Mouse (Mus musculus): ENCODE data around the gene Ezr. TPM values are rescaled to one million over a fixed set of nuclear protein-coding genes. Genes with fewer than 3 reads are reported as not detected.
"Not testable (repeated sequence)": the region's sequence is repeated elsewhere in the genome, so short reads cannot be mapped to it uniquely, and the experiment has no call there.

Ezr gene
- polyA plus RNA-seq, 1 experiment from 2014 or later = 43.6 TPM

DNA sequence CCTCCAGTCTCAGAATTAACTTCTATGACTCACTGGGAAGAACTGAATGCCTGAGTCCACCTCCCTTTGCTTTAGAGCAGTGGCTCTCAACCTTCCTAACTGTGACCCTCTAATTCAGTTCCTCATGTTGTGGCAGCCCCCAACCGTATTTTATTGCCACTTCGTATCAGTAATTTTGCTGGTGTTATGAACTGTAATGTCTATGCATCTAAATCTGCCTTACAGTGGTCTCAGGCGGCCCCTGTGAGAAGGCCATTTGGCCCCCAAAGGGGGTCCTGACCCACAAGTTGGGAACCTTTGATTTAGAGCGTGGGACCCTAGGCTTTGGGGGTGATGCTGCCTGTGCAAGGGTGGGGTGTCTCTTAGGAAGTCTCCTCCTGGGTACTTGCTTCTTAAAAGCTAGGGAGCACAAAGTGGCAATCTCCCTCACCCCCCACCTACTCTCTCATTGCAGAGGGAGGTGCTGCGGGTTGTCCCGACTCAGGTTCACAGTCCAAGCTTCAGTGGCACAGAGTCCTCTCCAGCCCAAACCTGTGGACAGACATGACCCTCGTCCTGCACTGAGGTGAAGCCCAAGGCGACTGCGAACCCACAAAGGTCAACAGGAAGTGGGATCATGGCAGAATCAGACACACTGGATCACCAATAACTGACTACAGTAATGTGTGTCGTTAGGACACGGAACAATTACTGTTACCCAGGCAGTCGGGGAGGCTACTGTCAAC, 45.1 kb downstream of the Ezr start:
- no peak overlapping the region for H3K27ac ChIP-seq
- no peak overlapping the region for H3K4me3 ChIP-seq (ENCODE audit: inconsistent target)
- H3K79me2 ChIP-seq (ENCODE audit: inconsistent target) = no peaks in the 10 kb centered on the region
- WGBS (ENCODE audit: missing documents) = 93% methylated on average over 12 of the region's 12 CpGs
- peaks cover 13% of the 10 kb centered on the region; the same call in 1 of the 2 replicates for H3K36me3 ChIP-seq (ENCODE audit: inconsistent target)

DNA sequence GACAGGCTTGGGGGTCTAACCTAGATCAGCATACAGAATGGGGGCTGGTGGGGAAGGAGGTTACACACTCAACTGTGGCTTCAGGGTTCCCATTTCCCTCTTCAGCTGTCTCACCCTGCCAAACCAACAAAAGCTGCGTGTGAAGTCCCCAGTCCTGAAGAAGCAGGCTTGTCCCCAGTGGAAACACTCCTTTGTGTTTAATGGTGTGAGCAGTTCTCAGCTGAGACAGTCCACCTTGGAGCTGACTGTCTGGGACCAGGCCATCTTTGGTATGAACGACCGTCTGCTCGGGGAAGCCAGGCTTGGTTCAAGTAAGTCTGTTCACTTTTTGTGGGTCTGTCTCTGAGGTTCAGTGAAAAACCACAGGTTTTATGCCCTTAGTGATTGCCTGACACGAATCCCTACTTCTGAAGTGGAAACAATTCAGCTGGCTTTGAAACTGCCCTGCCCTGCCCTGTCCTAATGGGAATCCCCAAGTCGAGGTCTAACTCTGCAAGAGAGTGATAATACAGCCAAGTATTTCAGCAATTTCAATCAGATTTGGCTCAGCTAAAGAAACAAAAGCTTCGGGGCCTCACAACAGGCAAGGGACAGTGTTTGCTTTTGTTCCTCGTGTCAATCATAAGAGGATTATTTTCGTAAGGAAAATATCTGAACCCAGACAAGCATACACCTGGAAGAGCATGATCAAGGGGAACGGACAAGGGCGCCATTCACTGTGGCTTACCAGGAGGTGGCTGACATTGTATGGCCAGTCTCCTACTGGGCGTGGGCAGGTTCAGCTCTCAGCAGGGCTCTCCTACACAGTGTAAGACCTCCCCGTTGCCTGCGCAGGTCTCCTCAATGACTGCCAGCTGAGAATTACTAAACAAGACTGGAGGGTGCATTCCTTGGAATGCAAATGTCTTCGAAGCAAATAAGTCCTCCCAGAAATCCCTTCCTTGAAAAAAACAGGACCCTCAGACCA, 46.0 kb downstream of the Ezr start:
- WGBS (ENCODE audit: missing documents) = 73% methylated on average over 15 of the region's 15 CpGs
- Histone ChIP-seq H3K36me3 (ENCODE audit: inconsistent target) (peaks cover 13% of the 10 kb centered on the region; the same call in 1 of the 2 replicates), H3K27ac (no peak overlapping the region)

DNA sequence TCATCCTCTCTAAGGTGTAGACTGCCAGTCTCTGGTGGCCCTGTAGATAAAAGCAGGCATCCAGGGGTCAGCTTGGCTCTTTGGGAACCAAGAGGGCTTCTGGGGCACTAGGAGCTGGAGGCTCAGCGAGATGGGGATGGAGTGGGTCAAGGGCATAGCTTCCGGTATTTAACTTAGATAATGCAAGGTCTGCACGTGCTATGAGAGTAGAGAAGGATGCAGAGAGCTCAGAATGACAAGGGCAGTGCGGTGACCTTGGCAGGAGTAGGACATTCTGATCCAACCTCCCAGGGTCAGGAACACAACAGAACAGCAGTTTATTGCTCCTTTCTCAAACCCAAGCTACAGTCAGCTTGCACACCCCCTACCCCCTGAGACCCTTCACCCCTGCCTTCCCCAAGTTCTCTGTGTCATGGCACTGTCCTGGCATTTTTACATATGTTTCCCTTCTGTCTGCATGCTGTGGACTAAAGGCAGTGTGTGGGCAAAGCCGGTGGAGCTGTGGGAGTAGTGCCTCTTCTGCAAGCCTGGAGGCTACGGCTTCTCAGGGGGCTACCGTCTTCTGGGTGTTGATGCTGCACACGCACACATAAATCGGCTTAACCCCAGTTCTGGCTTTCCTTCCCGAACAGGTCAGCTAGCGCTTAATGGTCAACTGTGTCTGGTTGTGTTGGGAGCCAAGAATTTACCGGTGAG, 47.7 kb downstream of the Ezr start:
- H3K79me2 ChIP-seq (ENCODE audit: inconsistent target) = no peaks in the 10 kb centered on the region
- peaks cover 7% of the 10 kb centered on the region; the same call in 1 of the 2 replicates for H3K36me3 ChIP-seq (ENCODE audit: inconsistent target)
- H3K4me3 ChIP-seq (ENCODE audit: inconsistent target) = no peak overlapping the region
- H3K27ac ChIP-seq = no peak overlapping the region
- WGBS (ENCODE audit: missing documents) = 96% methylated on average over 12 of the region's 12 CpGs

More for the DNA sequence above, 46.0 kb downstream of the Ezr start:
- Histone ChIP-seq H3K79me2 (ENCODE audit: inconsistent target) (no peaks in the 10 kb centered on the region), H3K4me3 (ENCODE audit: inconsistent target) (no peak overlapping the region)

- Histone ChIP-seq H3K36me3 (ENCODE audit: inconsistent target) (no peaks in the 10 kb centered on the region; the same call in 1 of the 2 replicates), H3K79me2 (ENCODE audit: inconsistent target) (no peaks in the 10 kb centered on the region), H3K27ac (no peak overlapping the region), H3K4me3 (ENCODE audit: inconsistent target) (no peak overlapping the region)
- 93% methylated on average over 10 of the region's 10 CpGs for WGBS (ENCODE audit: missing documents)
Observed at GRCm38 (mm10) chr17:6733322-6733875, 49.2 kb downstream of the Ezr start.

DNA sequence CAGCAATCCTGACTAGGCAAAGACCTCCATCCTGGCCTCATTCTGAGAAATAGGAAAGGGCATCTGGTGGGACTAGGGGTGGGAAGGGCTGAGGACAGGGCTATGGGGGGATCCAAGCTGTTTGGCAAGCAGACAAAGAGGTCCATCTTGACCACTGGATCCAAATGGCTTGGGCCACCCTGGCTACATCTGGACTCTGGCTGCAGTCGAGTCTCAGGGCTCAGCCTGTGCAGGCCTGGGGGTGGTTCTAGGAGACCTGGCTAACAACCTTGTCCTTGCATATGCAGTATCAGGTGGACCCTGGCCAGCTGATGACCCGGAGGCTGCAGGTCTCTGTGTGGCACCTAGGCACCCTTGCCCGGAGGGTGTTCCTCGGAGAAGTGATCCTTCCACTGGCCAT, 49.9 kb downstream of the Ezr start:
- Histone ChIP-seq H3K27ac (no peak overlapping the region), H3K36me3 (ENCODE audit: inconsistent target) (no peaks in the 10 kb centered on the region), H3K79me2 (ENCODE audit: inconsistent target) (no peaks in the 10 kb centered on the region), H3K4me3 (ENCODE audit: inconsistent target) (no peak overlapping the region)
- WGBS (ENCODE audit: missing documents) = 94% methylated on average over 4 of the region's 4 CpGs

DNA sequence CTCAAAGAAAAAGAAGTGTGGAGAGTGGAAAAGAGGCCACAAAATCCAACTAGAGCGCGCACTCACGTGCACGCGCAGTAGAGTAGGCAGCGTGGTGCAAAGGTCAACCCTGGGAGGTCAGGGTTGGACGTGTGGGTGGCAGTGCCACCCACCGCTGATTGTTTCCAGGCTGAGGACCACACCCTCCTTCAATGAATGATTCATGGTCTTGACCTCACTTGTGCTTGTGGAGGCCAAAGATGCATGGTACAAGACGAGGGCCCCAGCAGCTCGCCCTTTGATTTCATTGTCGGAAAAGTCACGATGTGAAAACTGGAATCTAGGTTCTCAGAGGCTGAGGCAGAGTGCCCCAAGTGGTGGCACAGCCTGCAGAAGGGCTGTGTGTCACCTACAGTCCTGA, 51.0 kb downstream of the Ezr start:
- no peaks in the 10 kb centered on the region for H3K79me2 ChIP-seq (ENCODE audit: inconsistent target)
- no peak overlapping the region for H3K27ac ChIP-seq
- no peaks in the 10 kb centered on the region for H3K36me3 ChIP-seq (ENCODE audit: inconsistent target)
- 93% methylated on average over 12 of the region's 12 CpGs for WGBS (ENCODE audit: missing documents)
- no peak overlapping the region for H3K4me3 ChIP-seq (ENCODE audit: inconsistent target)

GRCm38 (mm10) chr17:6731132-6731531, 51.5 kb downstream of the Ezr start:
- Histone ChIP-seq H3K79me2 (ENCODE audit: inconsistent target) (no peaks in the 10 kb centered on the region), H3K36me3 (ENCODE audit: inconsistent target) (no peaks in the 10 kb centered on the region), H3K4me3 (ENCODE audit: inconsistent target) (no peak overlapping the region), H3K27ac (no peak overlapping the region)
- WGBS (ENCODE audit: missing documents) = 93% methylated on average over 8 of the region's 8 CpGs

DNA sequence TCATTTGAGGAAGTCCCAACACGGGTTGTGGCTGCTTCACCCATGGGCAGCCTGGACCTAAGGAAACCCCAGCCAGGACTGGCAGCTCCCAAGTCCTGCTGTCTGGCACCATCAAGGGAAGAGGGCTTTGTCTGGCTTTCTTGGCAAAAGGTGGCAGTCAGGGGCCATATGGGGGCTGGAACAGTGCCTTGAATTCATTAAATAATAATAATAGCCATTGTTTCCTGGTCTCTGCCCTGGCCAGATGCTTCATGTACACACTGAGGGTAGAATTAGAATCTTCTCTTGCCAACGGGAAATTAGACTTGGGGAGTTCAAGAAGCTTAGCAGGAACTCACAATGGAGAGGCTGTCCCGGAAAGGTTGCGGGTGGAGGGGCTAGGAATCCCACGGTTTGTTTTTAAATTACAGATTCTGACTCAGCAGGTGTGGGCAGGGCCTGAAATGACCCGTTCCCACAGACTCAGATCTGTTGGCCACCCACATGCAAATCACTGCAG, 53.3 kb downstream of the Ezr start:
- 21% methylated on average over 6 of the region's 6 CpGs for WGBS (ENCODE audit: missing documents)
- Histone ChIP-seq H3K4me3 (ENCODE audit: inconsistent target) (no peak overlapping the region), H3K79me2 (ENCODE audit: inconsistent target) (no peaks in the 10 kb centered on the region), H3K36me3 (ENCODE audit: inconsistent target) (no peaks in the 10 kb centered on the region), H3K27ac (no peak overlapping the region)

DNA sequence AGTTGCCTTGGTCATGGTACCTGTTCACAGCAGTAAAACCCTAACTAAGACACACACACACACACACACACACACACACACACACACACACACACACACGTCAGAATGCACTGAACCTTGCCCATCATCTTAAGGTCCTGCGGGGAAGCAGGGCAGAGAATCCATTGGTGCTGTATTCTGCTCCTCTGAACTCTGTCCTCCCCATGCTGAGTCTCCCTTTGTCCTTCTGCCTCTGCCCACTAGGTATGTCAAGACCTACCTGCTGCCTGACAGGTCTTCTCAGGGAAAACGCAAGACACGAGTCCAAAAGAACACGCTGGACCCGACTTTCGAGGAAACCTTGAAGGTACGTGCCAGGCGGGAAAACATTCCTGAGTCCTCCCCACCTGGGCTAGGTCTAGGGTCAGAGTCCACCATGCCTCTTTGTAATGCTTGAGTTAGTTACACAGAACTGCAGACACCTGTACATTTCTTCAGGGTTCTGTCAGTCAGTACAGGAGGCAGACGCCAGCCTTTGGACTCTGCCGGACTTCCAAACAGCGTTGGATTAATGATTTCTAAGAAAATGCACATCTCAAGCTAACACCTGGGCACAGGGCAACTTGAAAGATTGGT, 54.5 kb downstream of the Ezr start:
- no peaks in the 10 kb centered on the region for H3K79me2 ChIP-seq (ENCODE audit: inconsistent target)
- no peaks in the 10 kb centered on the region for H3K36me3 ChIP-seq (ENCODE audit: inconsistent target)
- H3K4me3 ChIP-seq (ENCODE audit: inconsistent target) = no peak overlapping the region
- no peak overlapping the region for H3K27ac ChIP-seq
- WGBS (ENCODE audit: missing documents) = 96% methylated on average over 11 of the region's 12 CpGs

DNA sequence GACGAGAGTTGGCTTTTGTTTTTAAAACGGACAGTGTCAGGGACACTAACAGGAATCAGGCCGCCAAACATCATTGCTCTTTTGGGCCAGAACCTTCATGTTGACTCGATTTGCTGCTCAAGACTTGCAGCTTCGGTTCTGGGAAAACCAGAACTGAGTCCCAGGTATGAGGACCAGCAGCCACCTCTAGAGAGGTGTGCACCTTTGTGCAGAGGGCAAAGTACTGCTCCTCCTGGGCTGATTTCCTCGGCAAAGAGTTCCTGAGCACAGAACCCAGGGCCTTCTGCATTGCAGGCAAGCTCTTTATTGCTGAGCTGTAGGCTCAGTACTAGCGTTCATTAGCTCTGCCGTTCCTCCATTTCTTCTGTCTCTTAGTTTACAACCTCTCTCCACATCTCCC, 68.6 kb downstream of the Ezr start:
- not testable (repeated sequence) for H3K4me3 ChIP-seq (ENCODE audit: inconsistent target); H3K27ac ChIP-seq; H3K79me2 ChIP-seq (ENCODE audit: inconsistent target); H3K36me3 ChIP-seq (ENCODE audit: inconsistent target)
- WGBS (ENCODE audit: missing documents) = 84% methylated on average over 5 of the region's 8 CpGs

GRCm38 (mm10) chr17:6713483-6713882, 69.1 kb downstream of the Ezr start:
- not testable (repeated sequence) for H3K79me2 ChIP-seq (ENCODE audit: inconsistent target); H3K27ac ChIP-seq; H3K36me3 ChIP-seq (ENCODE audit: inconsistent target); H3K4me3 ChIP-seq (ENCODE audit: inconsistent target)
- 100% methylated on average over 1 of the region's 2 CpGs for WGBS (ENCODE audit: missing documents)

DNA sequence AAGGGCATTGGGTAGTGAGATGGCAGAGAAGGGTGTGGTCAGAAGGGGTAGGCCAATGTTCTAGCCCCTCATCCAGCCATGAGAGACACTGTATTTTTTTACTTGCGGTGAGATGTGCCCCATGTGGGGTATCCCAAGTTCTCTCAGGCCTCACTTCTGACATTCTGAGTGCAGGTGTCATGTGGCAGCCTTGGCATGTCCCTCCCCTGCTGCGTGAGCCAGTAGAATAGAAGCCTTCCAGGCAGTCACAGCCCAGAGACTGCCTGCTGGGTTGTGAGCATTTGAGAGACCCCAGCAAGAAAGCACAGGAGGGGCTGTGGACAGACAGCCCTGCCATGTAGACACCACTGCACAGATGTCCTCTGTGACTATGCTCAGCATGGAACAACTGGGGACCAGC, 74.4 kb downstream of the Ezr start:
- H3K4me3 ChIP-seq (ENCODE audit: inconsistent target); H3K79me2 ChIP-seq (ENCODE audit: inconsistent target): not testable (repeated sequence)
- WGBS (ENCODE audit: missing documents) = 95% methylated on average over 2 of the region's 2 CpGs

GRCm38 (mm10) chr17:6707422-6707821, 75.2 kb downstream of the Ezr start:
- 90% methylated on average over 4 of the region's 5 CpGs for WGBS (ENCODE audit: missing documents)
- not testable (repeated sequence) for H3K4me3 ChIP-seq (ENCODE audit: inconsistent target); H3K36me3 ChIP-seq (ENCODE audit: inconsistent target); H3K27ac ChIP-seq; H3K79me2 ChIP-seq (ENCODE audit: inconsistent target)

More for the DNA sequence above, 74.4 kb downstream of the Ezr start:
- H3K27ac ChIP-seq; H3K36me3 ChIP-seq (ENCODE audit: inconsistent target): not testable (repeated sequence)

- H3K4me3 ChIP-seq (ENCODE audit: inconsistent target); H3K79me2 ChIP-seq (ENCODE audit: inconsistent target); H3K36me3 ChIP-seq (ENCODE audit: inconsistent target); H3K27ac ChIP-seq: not testable (repeated sequence)
- WGBS (ENCODE audit: missing documents) = 67% methylated on average over 1 of the region's 5 CpGs
Observed at GRCm38 (mm10) chr17:6706448-6706847, 76.1 kb downstream of the Ezr start.
